Mouse (Mus musculus): ENCODE results near the gene Capn12. TPM values are rescaled to one million over a fixed set of nuclear protein-coding genes. Genes with fewer than 3 reads are reported as not detected.

The Capn12 gene
- polyA plus RNA-seq (2012; rRNA removed) = 0.14 and 0.17 TPM in 2 replicates

DNA sequence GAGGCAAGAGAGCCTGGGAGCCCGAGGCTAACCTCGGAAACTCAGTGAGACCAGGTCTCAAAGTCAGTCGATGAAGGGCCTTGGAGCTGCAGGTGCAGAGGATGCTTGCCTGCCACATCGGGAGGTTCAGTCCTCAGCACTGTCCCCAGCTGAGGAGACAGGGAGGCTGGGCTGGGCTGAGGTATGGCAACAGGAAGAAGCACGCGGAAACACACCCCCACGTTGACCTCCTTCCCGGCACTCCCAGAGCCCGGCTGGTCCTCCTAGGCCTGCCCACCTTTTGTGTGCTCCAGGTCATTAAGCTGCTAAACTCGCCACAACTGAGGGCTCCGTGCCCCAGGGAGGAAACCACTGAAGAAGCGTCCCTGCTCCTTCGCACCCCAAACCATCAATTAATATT lies at the start of gene Capn12:
Capn12 (plus strand) TSS at position 224 of the 400 bp plus-strand sequence.
- Histone ChIP-seq H3K36me3 (ENCODE audit: control insufficient read depth, insufficient read depth, low read length) (no peaks in the 10 kb centered on the region), H3K27ac (ENCODE audit: control insufficient read depth, insufficient read depth, low read depth, low read length) (no peak within 1 kb of the TSS), H3K4me1 (ENCODE audit: control insufficient read depth, insufficient read depth, low read length) (peaks cover 11% of the 10 kb centered on the region), H3K4me3 (ENCODE audit: control insufficient read depth, low read depth, low read length) (no peak within 1 kb of the TSS), H3K27me3 (ENCODE audit: control insufficient read depth, insufficient read depth, low read length) (no peaks in the 10 kb centered on the region)
- TF ChIP-seq CTCF (IDR thresholded peaks at IDR 0.05; ENCODE audit: control insufficient read depth, insufficient read depth, insufficient replicate concordance, low read depth, low read length) (no peak), POLR2A (IDR thresholded peaks at IDR 0.05; ENCODE audit: control insufficient read depth, low read depth, low read length) (no peak)

GRCm38 (mm10) chr7:28832137-28832536 lies 49.1 kb upstream of the Capn12 start:
- Histone ChIP-seq H3K4me1 (ENCODE audit: control insufficient read depth, insufficient read depth, low read length) (peaks cover 9% of the 10 kb centered on the region), H3K36me3 (ENCODE audit: control insufficient read depth, insufficient read depth, low read length) (no peaks in the 10 kb centered on the region; the same call in 1 of the 2 replicates), H3K27me3 (ENCODE audit: control insufficient read depth, insufficient read depth, low read length) (no peaks in the 10 kb centered on the region), H3K4me3 (ENCODE audit: control insufficient read depth, low read depth, low read length) (peak overlapping the region; percentile 23; the same call in 1 of the 2 replicates), H3K27ac (ENCODE audit: control insufficient read depth, insufficient read depth, low read depth, low read length) (no peak overlapping the region)
- TF ChIP-seq CTCF (IDR thresholded peaks at IDR 0.05; ENCODE audit: control insufficient read depth, insufficient read depth, insufficient replicate concordance, low read depth, low read length) (no peak), POLR2A (IDR thresholded peaks at IDR 0.05; ENCODE audit: control insufficient read depth, low read depth, low read length) (no peak)

GRCm38 (mm10) chr7:28833723-28834347 lies 47.4 kb upstream of the Capn12 start, which contains the start of gene Lgals4:
Gene Lgals4, plus strand, starts transcription at chr7:28833854.
- Histone ChIP-seq H3K36me3 (ENCODE audit: control insufficient read depth, insufficient read depth, low read length) (no peaks in the 10 kb centered on the region; the same call in 1 of the 2 replicates), H3K27me3 (ENCODE audit: control insufficient read depth, insufficient read depth, low read length) (no peaks in the 10 kb centered on the region), H3K27ac (ENCODE audit: control insufficient read depth, insufficient read depth, low read depth, low read length) (no peak within 1 kb of the TSS), H3K4me3 (ENCODE audit: control insufficient read depth, low read depth, low read length) (no peak within 1 kb of the TSS), H3K4me1 (ENCODE audit: control insufficient read depth, insufficient read depth, low read length) (peaks cover 9% of the 10 kb centered on the region)
- TF ChIP-seq POLR2A (IDR thresholded peaks at IDR 0.05; ENCODE audit: control insufficient read depth, low read depth, low read length) = no peak
- TF ChIP-seq CTCF (IDR thresholded peaks at IDR 0.05; ENCODE audit: control insufficient read depth, insufficient read depth, insufficient replicate concordance, low read depth, low read length) = no peak

- H3K36me3 ChIP-seq (ENCODE audit: control insufficient read depth, insufficient read depth, low read length) = no peaks in the 10 kb centered on the region
- no peak overlapping the region for H3K27ac ChIP-seq (ENCODE audit: control insufficient read depth, insufficient read depth, low read depth, low read length)
- H3K27me3 ChIP-seq (ENCODE audit: control insufficient read depth, insufficient read depth, low read length) = no peaks in the 10 kb centered on the region
- H3K4me1 ChIP-seq (ENCODE audit: control insufficient read depth, insufficient read depth, low read length) = peaks cover 3% of the 10 kb centered on the region; the same call in 1 of the 2 replicates
- H3K4me3 ChIP-seq (ENCODE audit: control insufficient read depth, low read depth, low read length) = no peak overlapping the region
- no peak for TF ChIP-seq POLR2A (IDR thresholded peaks at IDR 0.05; ENCODE audit: control insufficient read depth, low read depth, low read length)
- TF ChIP-seq CTCF (IDR thresholded peaks at IDR 0.05; ENCODE audit: control insufficient read depth, insufficient read depth, insufficient replicate concordance, low read depth, low read length) = no peak
Measured at GRCm38 (mm10) chr7:28836936-28837335, 44.3 kb upstream of the Capn12 start.

DNA sequence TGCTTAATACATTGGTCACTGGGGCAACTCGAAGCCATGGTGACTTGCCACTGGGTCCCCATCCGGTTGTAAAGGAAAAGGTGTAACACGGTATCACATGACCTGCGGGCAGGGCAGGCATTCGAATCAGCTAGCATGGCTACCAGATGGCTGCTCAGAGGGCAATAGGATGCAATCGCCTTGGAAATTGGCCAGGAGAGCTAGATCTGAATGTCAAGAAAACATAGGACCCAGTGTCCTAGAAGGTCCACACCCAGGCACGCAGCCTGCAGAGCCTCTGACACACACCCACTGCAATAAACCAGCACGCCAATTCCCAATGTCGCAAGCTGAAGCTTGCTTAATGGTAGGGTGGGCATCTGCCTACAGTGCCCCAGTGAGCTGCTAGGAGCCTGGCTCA lies 42.9 kb upstream of the Capn12 start:
- Histone ChIP-seq H3K4me3 (ENCODE audit: control insufficient read depth, low read depth, low read length) (no peak overlapping the region), H3K36me3 (ENCODE audit: control insufficient read depth, insufficient read depth, low read length) (no peaks in the 10 kb centered on the region), H3K4me1 (ENCODE audit: control insufficient read depth, insufficient read depth, low read length) (no peaks in the 10 kb centered on the region), H3K27me3 (ENCODE audit: control insufficient read depth, insufficient read depth, low read length) (no peaks in the 10 kb centered on the region), H3K27ac (ENCODE audit: control insufficient read depth, insufficient read depth, low read depth, low read length) (no peak overlapping the region)
- no peak for TF ChIP-seq CTCF (IDR thresholded peaks at IDR 0.05; ENCODE audit: control insufficient read depth, insufficient read depth, insufficient replicate concordance, low read depth, low read length)
- no peak for TF ChIP-seq POLR2A (IDR thresholded peaks at IDR 0.05; ENCODE audit: control insufficient read depth, low read depth, low read length)

- Histone ChIP-seq H3K4me1 (ENCODE audit: control insufficient read depth, insufficient read depth, low read length) (no peaks in the 10 kb centered on the region), H3K27ac (ENCODE audit: control insufficient read depth, insufficient read depth, low read depth, low read length) (no peak overlapping the region), H3K27me3 (ENCODE audit: control insufficient read depth, insufficient read depth, low read length) (no peaks in the 10 kb centered on the region), H3K4me3 (ENCODE audit: control insufficient read depth, low read depth, low read length) (no peak overlapping the region), H3K36me3 (ENCODE audit: control insufficient read depth, insufficient read depth, low read length) (no peaks in the 10 kb centered on the region)
- TF ChIP-seq POLR2A (IDR thresholded peaks at IDR 0.05; ENCODE audit: control insufficient read depth, low read depth, low read length) = no peak
- no peak for TF ChIP-seq CTCF (IDR thresholded peaks at IDR 0.05; ENCODE audit: control insufficient read depth, insufficient read depth, insufficient replicate concordance, low read depth, low read length)
Measured at GRCm38 (mm10) chr7:28847273-28847672, 33.9 kb upstream of the Capn12 start.

GRCm38 (mm10) chr7:28849700-28850236 lies 31.5 kb upstream of the Capn12 start:
- no peak for TF ChIP-seq CTCF (IDR thresholded peaks at IDR 0.05; ENCODE audit: control insufficient read depth, insufficient read depth, insufficient replicate concordance, low read depth, low read length)
- TF ChIP-seq POLR2A (IDR thresholded peaks at IDR 0.05; ENCODE audit: control insufficient read depth, low read depth, low read length) = no peak
- no peaks in the 10 kb centered on the region for H3K27me3 ChIP-seq (ENCODE audit: control insufficient read depth, insufficient read depth, low read length)
- no peaks in the 10 kb centered on the region for H3K36me3 ChIP-seq (ENCODE audit: control insufficient read depth, insufficient read depth, low read length)
- no peak overlapping the region for H3K27ac ChIP-seq (ENCODE audit: control insufficient read depth, insufficient read depth, low read depth, low read length)
- H3K4me1 ChIP-seq (ENCODE audit: control insufficient read depth, insufficient read depth, low read length) = no peaks in the 10 kb centered on the region
- no peak overlapping the region for H3K4me3 ChIP-seq (ENCODE audit: control insufficient read depth, low read depth, low read length)

Measured in testis, adult 2 months (tissue).